Mouse (Mus musculus): ENCODE data around the gene Etv5.

DNA sequence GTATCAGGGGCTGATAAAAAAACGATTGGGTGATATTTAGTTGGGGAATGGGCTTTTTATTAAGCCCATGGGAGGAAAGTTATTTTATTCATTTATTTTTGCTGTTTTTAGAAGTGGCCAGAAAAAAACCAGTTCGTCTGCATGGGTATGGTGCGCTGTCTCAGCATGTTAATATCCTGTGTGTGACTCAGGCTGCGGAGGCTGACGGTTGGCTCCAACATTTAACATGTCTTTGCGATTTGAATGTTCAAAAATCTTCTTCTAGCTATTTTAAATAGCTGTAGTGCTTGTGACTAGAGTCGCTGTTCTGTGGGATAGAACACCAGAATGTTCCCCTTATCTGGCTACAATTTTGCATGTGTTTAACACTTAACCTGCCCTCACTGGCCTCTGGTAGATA, 73.5 kb downstream of the Etv5 start:
- TF ChIP-seq GATA1 (IDR thresholded peaks at IDR 0.05; ENCODE audit: borderline replicate concordance, low read length): no peak
- TF ChIP-seq FLI1 (IDR thresholded peaks at IDR 0.05; ENCODE audit: low read length): no peak

All from megakaryocyte, embryonic 14.5 days (primary cell).